In the genomic region with DNA sequence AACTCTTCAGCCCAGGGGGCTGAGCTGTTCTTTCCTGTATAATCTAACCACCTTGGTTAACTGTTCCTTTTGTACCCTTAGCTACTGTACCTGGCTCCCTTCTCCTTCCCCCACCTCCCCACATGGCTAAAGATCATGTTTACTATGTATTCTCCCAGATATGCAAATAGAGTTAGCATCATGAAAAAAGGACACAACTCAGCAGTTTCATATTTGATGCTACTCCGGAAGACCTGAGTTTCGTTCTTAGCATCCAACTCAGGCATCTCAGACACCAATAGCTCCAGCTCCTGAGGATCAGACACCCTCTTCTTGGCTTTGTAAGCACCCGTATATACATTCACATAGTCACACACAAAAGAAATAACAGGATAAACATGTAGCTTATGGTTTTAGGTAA, we compare ENCODE assay signal across 28 mouse cellular contexts.
"Had no signal": no experiment of that assay in that cellular context is flagged by ENCODE, and none has a peak within 500 bp of the region (broad histone marks: within the 10 kb centered on the region; RNA-seq: fewer than 3 reads in every experiment).

No protein-coding gene starts in this region.

- H3K27me3 ChIP-seq: heart, embryonic 13.5 days; heart, embryonic 15.5 days; hindbrain, embryonic 13.5 days; hindbrain, embryonic 15.5 days; kidney, embryonic 15.5 days; limb, embryonic 12.5 days; liver, embryonic 13.5 days; liver, embryonic 15.5 days had no signal

- H3K4me3 ChIP-seq: gastrocnemius, adult 2 months; heart, embryonic 13.5 days; heart, embryonic 15.5 days; hindbrain, embryonic 13.5 days; hindbrain, embryonic 15.5 days; kidney, embryonic 15.5 days; limb, embryonic 10.5 days; limb, embryonic 12.5 days; liver, embryonic 13.5 days; liver, embryonic 15.5 days had no signal

- H3K4me1 ChIP-seq: heart, embryonic 13.5 days; heart, embryonic 15.5 days; hindbrain, embryonic 13.5 days; hindbrain, embryonic 15.5 days; kidney, embryonic 15.5 days; limb, embryonic 10.5 days; limb, embryonic 12.5 days; liver, embryonic 13.5 days; liver, embryonic 15.5 days had no signal

- H3K4me2 ChIP-seq: heart, embryonic 11.5 days; heart, embryonic 13.5 days; heart, embryonic 15.5 days; hindbrain, embryonic 13.5 days; hindbrain, embryonic 15.5 days; kidney, embryonic 15.5 days; limb, embryonic 12.5 days; liver, embryonic 13.5 days; liver, embryonic 15.5 days had no signal

- H3K9me3 ChIP-seq: heart, embryonic 13.5 days; heart, embryonic 15.5 days; hindbrain, embryonic 13.5 days; hindbrain, embryonic 15.5 days; kidney, embryonic 15.5 days; limb, embryonic 10.5 days; limb, embryonic 12.5 days; liver, embryonic 13.5 days; liver, embryonic 15.5 days had no signal

- H3K27ac ChIP-seq: gastrocnemius, adult 2 months; heart, embryonic 13.5 days; heart, embryonic 15.5 days; hindbrain, embryonic 13.5 days; hindbrain, embryonic 15.5 days; hindbrain, postnatal 0 days; kidney, embryonic 15.5 days; kidney, postnatal 0 days; limb, embryonic 10.5 days; limb, embryonic 12.5 days; liver, embryonic 13.5 days; liver, embryonic 15.5 days had no signal

- H3K9ac ChIP-seq: heart, embryonic 13.5 days; heart, embryonic 15.5 days; hindbrain, embryonic 13.5 days; hindbrain, embryonic 15.5 days; kidney, embryonic 15.5 days; limb, embryonic 12.5 days; liver, embryonic 13.5 days; liver, embryonic 15.5 days; liver, postnatal 0 days had no signal

- ATAC-seq: hindbrain, postnatal 0 days; intestine, embryonic 16.5 days; liver, postnatal 0 days had no signal

- DNase-seq: gastrocnemius, adult 2 months; gastrocnemius, postnatal 10 days; gastrocnemius, postnatal 25 days; heart, adult 18-20 months; heart, postnatal 14 days; heart, postnatal 36 days; kidney, adult 11 months; kidney, adult 2 months; kidney, adult 9 months; kidney, postnatal 14 days; kidney, postnatal 36 days; layer of hippocampus, adult 9-11 months; layer of hippocampus, postnatal 36 days; liver; liver, embryonic 13.5 days; liver, postnatal 0 days had no signal
